Mouse (Mus musculus): ENCODE measurements around the gene Mrpl11. TPM values are rescaled to one million over a fixed set of nuclear protein-coding genes. Genes with fewer than 3 reads are reported as not detected.

Gene Mrpl11
- polyA plus RNA-seq, 1 experiment from 2014 or later = 157 TPM

DNA sequence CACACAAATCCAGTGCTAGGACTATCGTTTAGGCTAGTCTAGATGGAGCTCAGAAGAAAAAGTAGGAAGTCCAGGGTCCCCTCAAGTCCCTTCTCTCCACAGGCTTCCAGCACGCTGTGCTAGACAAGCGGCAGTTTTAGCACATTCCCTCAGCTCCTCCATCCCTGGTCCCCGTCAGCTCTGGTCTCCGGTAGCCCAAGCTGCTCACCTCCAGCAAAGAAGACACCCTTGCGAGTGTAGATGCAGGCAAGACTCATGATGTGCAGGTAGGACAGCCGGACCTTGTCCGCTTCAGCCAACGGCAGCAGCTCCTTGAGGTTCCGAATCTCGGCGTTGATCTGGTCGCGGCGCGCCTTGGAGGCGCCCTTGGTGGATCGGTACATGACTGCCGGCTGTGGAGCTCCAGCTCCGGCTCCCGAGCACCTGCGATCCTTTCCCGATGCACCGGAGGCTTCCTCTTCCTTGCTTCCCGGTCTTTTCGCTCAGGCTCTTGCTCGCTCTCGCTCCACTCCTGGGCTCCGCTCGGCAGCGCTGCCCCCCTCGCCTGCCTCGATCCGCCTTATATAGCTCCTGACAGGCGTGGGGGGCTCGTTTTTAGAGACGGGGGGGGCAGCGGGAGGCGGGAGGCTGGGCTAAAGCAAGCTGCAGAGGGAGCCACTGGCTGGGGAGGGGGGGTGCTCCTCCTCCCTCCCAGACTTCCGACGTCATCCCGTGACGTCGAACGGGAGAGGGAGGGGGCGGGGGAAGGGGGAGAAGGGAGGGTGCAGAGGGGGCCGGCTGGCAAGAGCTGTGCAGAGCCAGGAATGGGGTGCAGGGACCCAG lies 27.7 kb downstream of the Mrpl11 start:
- H3K4me3 ChIP-seq (ENCODE audit: low read depth, low read length) = peak overlapping the region; percentile 34
- peak overlapping the region; percentile 45 for H3K4me2 ChIP-seq
- no peak for ATAC-seq (ENCODE audit: low FRiP score)
- H3K36me3 ChIP-seq (ENCODE audit: control insufficient read depth, insufficient read depth, low read length) = no peaks in the 10 kb centered on the region
- WGBS = 18% methylated on average over 44 of the region's 47 CpGs
- peaks cover 6% of the 10 kb centered on the region for H3K4me1 ChIP-seq (ENCODE audit: control insufficient read depth, insufficient read depth, low read length)
- DNase-seq (ENCODE audit: low spot score, missing footprints) = peak; percentile 91
- no peak overlapping the region; the same call in 1 of the 2 replicates for H3K9ac ChIP-seq (ENCODE audit: low read length)
- peaks cover 43% of the 10 kb centered on the region for H3K27me3 ChIP-seq (ENCODE audit: control insufficient read depth, insufficient read depth, low read length)
- no peaks in the 10 kb centered on the region for H3K9me3 ChIP-seq (ENCODE audit: control insufficient read depth, low read length)
- no peak overlapping the region for H3K27ac ChIP-seq (ENCODE audit: low read depth, low read length)

DNA sequence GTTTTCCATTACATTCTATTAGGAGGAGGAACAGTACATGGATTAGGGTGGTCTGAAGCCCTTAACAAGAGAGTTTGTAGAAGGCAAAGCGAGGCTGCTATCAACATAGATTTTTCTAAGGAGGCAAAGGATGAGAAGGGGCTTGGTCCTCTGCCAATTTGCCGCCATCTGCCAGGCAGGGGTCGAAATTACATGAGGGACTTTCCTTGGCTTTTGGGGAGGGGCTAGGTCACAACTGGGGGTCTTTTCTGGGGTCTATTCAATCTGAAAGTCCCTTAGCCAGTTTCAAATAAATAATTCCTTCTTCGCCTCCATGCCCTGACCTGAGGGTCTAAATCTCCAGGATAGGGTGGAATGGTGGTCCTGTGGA lies 28.3 kb downstream of the Mrpl11 start, which contains the start of gene Npas4:
TSS of gene Npas4 (minus strand) at position 61 of the 370 bp plus-strand sequence.
- Histone ChIP-seq H3K9me3 (ENCODE audit: control insufficient read depth, low read length) (no peaks in the 10 kb centered on the region), H3K4me2 (peak within 1 kb of the TSS; percentile 45), H3K27ac (ENCODE audit: low read depth, low read length) (no peak within 1 kb of the TSS), H3K27me3 (ENCODE audit: control insufficient read depth, insufficient read depth, low read length) (peaks cover 40% of the 10 kb centered on the region), H3K9ac (ENCODE audit: low read length) (no peak within 1 kb of the TSS; the same call in 1 of the 2 replicates), H3K4me3 (ENCODE audit: low read depth, low read length) (peak within 1 kb of the TSS; percentile 34), H3K4me1 (ENCODE audit: control insufficient read depth, insufficient read depth, low read length) (peaks cover 6% of the 10 kb centered on the region), H3K36me3 (ENCODE audit: control insufficient read depth, insufficient read depth, low read length) (no peaks in the 10 kb centered on the region)
- DNase-seq (ENCODE audit: low spot score, missing footprints) (no peak), ATAC-seq (ENCODE audit: low FRiP score) (no peak)
- 13% methylated on average over 4 of the region's 4 CpGs for WGBS

DNA sequence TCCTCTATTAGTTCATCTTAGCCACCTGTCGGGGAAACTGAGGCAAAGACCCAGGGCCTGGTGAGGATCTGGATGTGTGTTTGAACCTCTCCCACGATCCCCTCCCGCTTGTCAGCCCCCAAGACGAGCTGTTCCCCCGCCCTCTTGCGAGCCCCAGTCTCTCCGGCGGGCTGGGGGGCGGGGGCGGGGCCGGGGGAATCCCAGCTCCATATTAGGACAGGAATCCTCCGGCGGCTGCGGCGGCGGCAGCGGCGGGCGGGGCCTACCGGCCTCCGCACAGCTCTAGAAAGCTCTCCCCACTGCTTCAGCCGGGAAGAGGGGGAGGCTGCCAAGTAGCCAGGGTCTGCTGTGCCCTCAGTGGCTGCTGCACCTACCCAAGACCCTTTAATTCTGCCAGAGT lies 28.8 kb downstream of the Mrpl11 start:
- Histone ChIP-seq H3K27me3 (ENCODE audit: control insufficient read depth, insufficient read depth, low read length) (peaks cover 40% of the 10 kb centered on the region), H3K27ac (ENCODE audit: low read depth, low read length) (no peak overlapping the region), H3K9ac (ENCODE audit: low read length) (no peak overlapping the region), H3K4me2 (peak overlapping the region; percentile 33), H3K36me3 (ENCODE audit: control insufficient read depth, insufficient read depth, low read length) (no peaks in the 10 kb centered on the region), H3K4me3 (ENCODE audit: low read depth, low read length) (0 out of 2 replicates have a peak overlapping the region, but pooled peaks have one; percentile 3), H3K9me3 (ENCODE audit: control insufficient read depth, low read length) (no peaks in the 10 kb centered on the region), H3K4me1 (ENCODE audit: control insufficient read depth, insufficient read depth, low read length) (peaks cover 6% of the 10 kb centered on the region)
- WGBS = 2% methylated on average over 19 of the region's 22 CpGs
- no peak for DNase-seq (ENCODE audit: low spot score, missing footprints)
- no peak for ATAC-seq (ENCODE audit: low FRiP score)

DNA sequence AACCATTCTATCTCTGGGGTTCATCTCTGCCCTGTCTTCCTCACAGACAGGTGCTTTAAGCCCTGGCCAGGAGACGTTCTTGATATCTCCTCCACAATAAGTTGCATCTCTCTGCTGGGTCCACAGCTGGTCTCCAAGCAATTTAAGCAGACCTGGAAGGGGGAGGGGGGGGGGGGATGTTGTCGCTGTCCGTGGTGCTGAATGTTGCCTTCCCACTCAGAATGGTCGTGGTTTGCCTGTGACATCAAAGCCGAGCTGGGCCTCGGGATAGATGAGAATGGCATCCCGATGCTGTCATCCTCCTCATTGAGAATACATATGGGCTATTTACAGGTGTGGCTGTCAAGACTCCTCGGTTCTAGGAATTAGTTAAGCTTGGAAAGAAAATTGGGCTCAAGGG lies 30.4 kb downstream of the Mrpl11 start:
- DNase-seq (ENCODE audit: low spot score, missing footprints) (peak; percentile 88), ATAC-seq (ENCODE audit: low FRiP score) (no peak)
- Histone ChIP-seq H3K27ac (ENCODE audit: low read depth, low read length) (no peak overlapping the region), H3K27me3 (ENCODE audit: control insufficient read depth, insufficient read depth, low read length) (peaks cover 40% of the 10 kb centered on the region), H3K4me1 (ENCODE audit: control insufficient read depth, insufficient read depth, low read length) (peaks cover 6% of the 10 kb centered on the region), H3K36me3 (ENCODE audit: control insufficient read depth, insufficient read depth, low read length) (no peaks in the 10 kb centered on the region), H3K9me3 (ENCODE audit: control insufficient read depth, low read length) (no peaks in the 10 kb centered on the region), H3K4me2 (no peak overlapping the region), H3K9ac (ENCODE audit: low read length) (no peak overlapping the region), H3K4me3 (ENCODE audit: low read depth, low read length) (no peak overlapping the region)
- 22% methylated on average over 8 of the region's 8 CpGs for WGBS

DNA sequence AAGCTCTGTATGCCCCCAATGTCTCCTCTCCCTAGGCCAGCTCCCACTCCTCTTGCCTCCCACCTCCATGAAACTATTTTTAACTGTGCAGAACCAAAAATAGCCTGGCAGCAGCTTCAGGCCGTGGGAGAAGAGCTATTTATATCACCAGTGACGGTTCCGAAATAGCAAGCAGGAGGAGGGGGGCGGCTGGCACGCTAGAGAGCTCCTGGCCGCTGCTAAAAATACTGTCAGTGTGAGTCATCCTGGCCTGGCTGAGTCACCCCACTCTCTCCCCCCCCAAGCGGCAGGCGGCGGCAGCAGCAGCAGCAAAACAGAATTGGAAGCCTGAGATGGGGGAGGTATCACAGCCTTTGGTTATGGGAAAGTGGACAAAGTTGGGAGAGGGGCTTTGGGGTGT lies 31.0 kb downstream of the Mrpl11 start:
- peaks cover 40% of the 10 kb centered on the region for H3K27me3 ChIP-seq (ENCODE audit: control insufficient read depth, insufficient read depth, low read length)
- DNase-seq (ENCODE audit: low spot score, missing footprints) = no peak

DNA sequence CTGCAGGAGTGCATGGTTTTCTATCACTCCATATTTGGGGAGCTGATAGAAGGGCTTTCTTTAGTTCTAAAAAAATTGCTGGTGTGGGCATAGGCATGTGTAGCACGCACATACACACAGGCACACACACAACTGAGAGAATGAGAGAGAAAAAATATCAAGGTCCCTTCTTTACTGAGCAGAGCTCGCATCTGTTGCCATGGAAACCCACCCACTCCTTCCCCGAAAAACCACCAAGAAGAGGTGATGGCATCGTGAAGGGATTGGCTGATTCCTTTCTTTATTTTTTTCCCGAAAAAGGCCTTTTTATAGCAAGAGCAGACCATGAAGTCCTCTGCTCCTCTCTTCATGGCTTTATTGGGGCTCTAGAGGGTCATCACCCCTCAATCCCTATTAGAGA lies 32.1 kb downstream of the Mrpl11 start:
- DNase-seq (ENCODE audit: low spot score, missing footprints) (no peak), ATAC-seq (ENCODE audit: low FRiP score) (no peak)
- Histone ChIP-seq H3K27me3 (ENCODE audit: control insufficient read depth, insufficient read depth, low read length) (peaks cover 37% of the 10 kb centered on the region), H3K4me3 (ENCODE audit: low read depth, low read length) (no peak overlapping the region), H3K9me3 (ENCODE audit: control insufficient read depth, low read length) (no peaks in the 10 kb centered on the region), H3K36me3 (ENCODE audit: control insufficient read depth, insufficient read depth, low read length) (no peaks in the 10 kb centered on the region), H3K4me2 (no peak overlapping the region), H3K27ac (ENCODE audit: low read depth, low read length) (no peak overlapping the region), H3K9ac (ENCODE audit: low read length) (no peak overlapping the region), H3K4me1 (ENCODE audit: control insufficient read depth, insufficient read depth, low read length) (peaks cover 6% of the 10 kb centered on the region)
- 62% methylated on average over 5 of the region's 5 CpGs for WGBS

More for the DNA sequence above, 31.0 kb downstream of the Mrpl11 start:
- H3K4me1 ChIP-seq (ENCODE audit: control insufficient read depth, insufficient read depth, low read length) = peaks cover 6% of the 10 kb centered on the region
- H3K27ac ChIP-seq (ENCODE audit: low read depth, low read length) = no peak overlapping the region
- no peak overlapping the region for H3K4me3 ChIP-seq (ENCODE audit: low read depth, low read length)
- H3K4me2 ChIP-seq = no peak overlapping the region
- no peak overlapping the region for H3K9ac ChIP-seq (ENCODE audit: low read length)
- H3K9me3 ChIP-seq (ENCODE audit: control insufficient read depth, low read length) = no peaks in the 10 kb centered on the region
- no peak for ATAC-seq (ENCODE audit: low FRiP score)
- WGBS = 4% methylated on average over 9 of the region's 9 CpGs
- no peaks in the 10 kb centered on the region for H3K36me3 ChIP-seq (ENCODE audit: control insufficient read depth, insufficient read depth, low read length)

DNA sequence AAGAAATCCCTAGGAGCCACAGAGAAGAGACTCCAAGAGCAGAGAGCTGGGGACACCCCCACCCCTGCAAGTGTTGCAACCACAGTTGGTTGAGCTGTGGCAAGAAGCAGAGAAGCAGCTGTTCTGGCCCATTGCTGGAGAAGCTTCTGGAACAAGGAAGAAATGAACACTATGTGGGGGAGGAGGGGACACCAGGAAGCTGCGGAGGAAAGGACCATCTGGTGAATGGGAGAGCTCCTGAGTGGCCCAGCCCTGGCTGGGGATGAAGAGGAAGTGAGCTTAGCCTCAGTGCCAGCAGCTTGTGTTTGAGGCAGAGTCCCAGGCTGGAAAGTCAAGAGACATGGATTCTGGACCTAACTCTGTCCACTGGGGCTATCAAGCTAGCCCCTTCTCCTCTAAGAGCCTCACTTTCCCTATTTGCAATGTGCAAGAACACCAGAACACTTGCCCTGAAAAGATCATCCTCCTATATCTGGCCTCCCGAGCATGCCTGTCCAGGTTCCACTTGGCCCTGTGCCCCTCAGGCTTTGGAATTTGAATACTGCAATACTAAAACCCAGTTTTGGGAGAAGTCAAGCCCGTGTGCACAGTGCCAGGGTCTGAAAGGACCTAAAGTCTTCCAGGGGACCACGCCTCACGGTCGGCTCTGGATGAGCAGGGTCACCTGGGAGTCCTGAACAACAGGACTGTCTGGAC lies 37.6 kb downstream of the Mrpl11 start:
- Histone ChIP-seq H3K9me3 (ENCODE audit: control insufficient read depth, low read length) (no peaks in the 10 kb centered on the region), H3K4me1 (ENCODE audit: control insufficient read depth, insufficient read depth, low read length) (peaks cover 9% of the 10 kb centered on the region), H3K9ac (ENCODE audit: low read length) (no peak overlapping the region), H3K4me3 (ENCODE audit: low read depth, low read length) (no peak overlapping the region), H3K4me2 (no peak overlapping the region), H3K27ac (ENCODE audit: low read depth, low read length) (no peak overlapping the region), H3K36me3 (ENCODE audit: control insufficient read depth, insufficient read depth, low read length) (no peaks in the 10 kb centered on the region), H3K27me3 (ENCODE audit: control insufficient read depth, insufficient read depth, low read length) (no peaks in the 10 kb centered on the region)
- DNase-seq (ENCODE audit: low spot score, missing footprints) (no peak), ATAC-seq (ENCODE audit: low FRiP score) (no peak)
- 74% methylated on average over 6 of the region's 6 CpGs for WGBS

DNA sequence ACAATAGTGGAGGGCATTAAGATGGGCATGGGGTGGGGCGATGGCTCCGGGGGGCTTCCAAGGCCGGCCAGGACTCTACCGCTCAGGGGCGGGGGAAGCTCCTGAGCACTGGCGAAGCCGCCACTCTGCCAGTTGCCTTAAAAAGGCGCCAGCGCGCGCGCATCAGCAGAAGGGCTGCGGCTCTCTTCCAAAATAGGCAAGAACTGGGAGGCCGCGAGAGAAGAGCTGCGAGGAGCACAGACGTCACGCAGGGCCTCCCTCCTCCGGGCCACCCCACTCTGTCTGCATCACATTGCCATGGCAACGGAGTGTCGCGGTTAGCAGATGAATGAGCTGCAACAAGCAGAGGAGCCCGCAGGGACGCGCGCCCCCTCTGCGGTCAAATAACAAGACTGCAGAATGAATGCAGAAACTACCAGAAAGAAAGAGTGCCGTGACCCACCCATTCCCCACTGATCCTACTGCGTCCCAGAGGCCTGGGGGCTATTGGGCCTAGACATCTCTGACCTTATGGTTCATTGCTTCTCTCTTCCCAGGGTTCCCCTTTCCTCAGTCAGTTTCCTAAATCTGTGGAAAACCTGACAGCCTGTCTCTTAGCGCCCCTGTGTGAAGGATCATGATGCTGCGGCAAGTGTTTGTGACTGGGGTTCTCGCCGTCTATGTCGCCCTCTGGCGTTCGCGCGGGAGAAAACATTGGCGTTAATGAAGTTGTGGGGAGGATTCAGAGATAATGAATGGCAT lies 39.9 kb downstream of the Mrpl11 start:
- peak overlapping the region; percentile 59 for H3K4me2 ChIP-seq
- under 1% methylated on average over 39 of the region's 39 CpGs for WGBS
- peak overlapping the region; percentile 57 for H3K27ac ChIP-seq (ENCODE audit: low read depth, low read length)
- H3K4me3 ChIP-seq (ENCODE audit: low read depth, low read length) = peak overlapping the region; percentile 21; the same call in 1 of the 2 replicates
- H3K4me1 ChIP-seq (ENCODE audit: control insufficient read depth, insufficient read depth, low read length) = peaks cover 9% of the 10 kb centered on the region
- no peaks in the 10 kb centered on the region for H3K27me3 ChIP-seq (ENCODE audit: control insufficient read depth, insufficient read depth, low read length)
- DNase-seq (ENCODE audit: low spot score, missing footprints) (peak; percentile 98), ATAC-seq (ENCODE audit: low FRiP score) (peak; percentile 98)
- no peaks in the 10 kb centered on the region for H3K36me3 ChIP-seq (ENCODE audit: control insufficient read depth, insufficient read depth, low read length)
- H3K9me3 ChIP-seq (ENCODE audit: control insufficient read depth, low read length) = no peaks in the 10 kb centered on the region
- H3K9ac ChIP-seq (ENCODE audit: low read length) = peak overlapping the region; percentile 47
